Mouse (Mus musculus): Measurements from ENCODE around the gene Pum3. TPM values are rescaled to one million over a fixed set of nuclear protein-coding genes. Genes with fewer than 3 reads are reported as not detected.

Pum3 gene
- polyA plus RNA-seq, 1 experiment from 2014 or later: 47.8 TPM

- Histone ChIP-seq H3K4me1 (ENCODE audit: control insufficient read depth, insufficient read depth, low read length) (peaks cover 14% of the 10 kb centered on the region), H3K27me3 (ENCODE audit: control insufficient read depth, insufficient read depth, low read length) (no peaks in the 10 kb centered on the region), H3K9me3 (replicated peaks; ENCODE audit: control insufficient read depth, low read length) (no peaks in the 10 kb centered on the region), H3K4me2 (ENCODE audit: low read depth, low read length) (no peak overlapping the region), H3K9ac (ENCODE audit: low read length) (no peak overlapping the region), H3K36me3 (ENCODE audit: control insufficient read depth, insufficient read depth) (peaks cover 25% of the 10 kb centered on the region), H3K27ac (ENCODE audit: low read length) (no peak overlapping the region), H3K4me3 (ENCODE audit: low read length) (no peak overlapping the region)
- ATAC-seq (replicated peaks; ENCODE audit: extremely low read depth, insufficient read depth, low FRiP score): no peak
- WGBS: 77% methylated on average over 2 of the region's 2 CpGs
These were observed 1.8 kb downstream of the Pum3 start for GRCm38 (mm10) chr19:27427865-27428264.

- Histone ChIP-seq H3K9ac (ENCODE audit: low read length) (no peak overlapping the region), H3K27ac (ENCODE audit: low read length) (no peak overlapping the region), H3K27me3 (ENCODE audit: control insufficient read depth, insufficient read depth, low read length) (no peaks in the 10 kb centered on the region), H3K4me2 (ENCODE audit: low read depth, low read length) (no peak overlapping the region), H3K4me3 (ENCODE audit: low read length) (no peak overlapping the region), H3K9me3 (replicated peaks; ENCODE audit: control insufficient read depth, low read length) (no peaks in the 10 kb centered on the region), H3K36me3 (ENCODE audit: control insufficient read depth, insufficient read depth) (peaks cover 37% of the 10 kb centered on the region), H3K4me1 (ENCODE audit: control insufficient read depth, insufficient read depth, low read length) (peaks cover 14% of the 10 kb centered on the region)
- ATAC-seq (replicated peaks; ENCODE audit: extremely low read depth, insufficient read depth, low FRiP score): no peak
- WGBS: 69% methylated on average over 1 of the region's 1 CpGs
These were observed 3.2 kb downstream of the Pum3 start for GRCm38 (mm10) chr19:27426451-27426850.

- Histone ChIP-seq H3K4me2 (ENCODE audit: low read depth, low read length) (no peak overlapping the region), H3K27ac (ENCODE audit: low read length) (no peak overlapping the region), H3K36me3 (ENCODE audit: control insufficient read depth, insufficient read depth) (peaks cover 43% of the 10 kb centered on the region), H3K9me3 (replicated peaks; ENCODE audit: control insufficient read depth, low read length) (no peaks in the 10 kb centered on the region), H3K27me3 (ENCODE audit: control insufficient read depth, insufficient read depth, low read length) (no peaks in the 10 kb centered on the region), H3K9ac (ENCODE audit: low read length) (no peak overlapping the region), H3K4me1 (ENCODE audit: control insufficient read depth, insufficient read depth, low read length) (peaks cover 9% of the 10 kb centered on the region), H3K4me3 (ENCODE audit: low read length) (no peak overlapping the region)
- 66% methylated on average over 7 of the region's 7 CpGs for WGBS
- ATAC-seq (replicated peaks; ENCODE audit: extremely low read depth, insufficient read depth, low FRiP score): no peak
These were observed 4.0 kb downstream of the Pum3 start for GRCm38 (mm10) chr19:27425656-27426055.

- no peaks in the 10 kb centered on the region for H3K27me3 ChIP-seq (ENCODE audit: control insufficient read depth, insufficient read depth, low read length)
- no peak for ATAC-seq (replicated peaks; ENCODE audit: extremely low read depth, insufficient read depth, low FRiP score)
- no peak overlapping the region for H3K4me2 ChIP-seq (ENCODE audit: low read depth, low read length)
- no peak overlapping the region for H3K27ac ChIP-seq (ENCODE audit: low read length)
- H3K4me3 ChIP-seq (ENCODE audit: low read length): no peak overlapping the region
- 92% methylated on average over 4 of the region's 4 CpGs for WGBS
- peaks cover 48% of the 10 kb centered on the region for H3K36me3 ChIP-seq (ENCODE audit: control insufficient read depth, insufficient read depth)
- H3K9ac ChIP-seq (ENCODE audit: low read length): no peak overlapping the region
- H3K4me1 ChIP-seq (ENCODE audit: control insufficient read depth, insufficient read depth, low read length): no peaks in the 10 kb centered on the region
- H3K9me3 ChIP-seq (replicated peaks; ENCODE audit: control insufficient read depth, low read length): no peaks in the 10 kb centered on the region
These were observed 12.2 kb downstream of the Pum3 start for GRCm38 (mm10) chr19:27417375-27417774.

GRCm38 (mm10) chr19:27416569-27416968 lies 13.1 kb downstream of the Pum3 start:
- WGBS: 71% methylated on average over 11 of the region's 11 CpGs
- no peaks in the 10 kb centered on the region for H3K4me1 ChIP-seq (ENCODE audit: control insufficient read depth, insufficient read depth, low read length)
- no peak overlapping the region for H3K27ac ChIP-seq (ENCODE audit: low read length)
- no peaks in the 10 kb centered on the region for H3K9me3 ChIP-seq (replicated peaks; ENCODE audit: control insufficient read depth, low read length)
- H3K27me3 ChIP-seq (ENCODE audit: control insufficient read depth, insufficient read depth, low read length): no peaks in the 10 kb centered on the region
- peaks cover 43% of the 10 kb centered on the region for H3K36me3 ChIP-seq (ENCODE audit: control insufficient read depth, insufficient read depth)
- H3K4me3 ChIP-seq (ENCODE audit: low read length): no peak overlapping the region
- H3K9ac ChIP-seq (ENCODE audit: low read length): no peak overlapping the region
- ATAC-seq (replicated peaks; ENCODE audit: extremely low read depth, insufficient read depth, low FRiP score): no peak
- H3K4me2 ChIP-seq (ENCODE audit: low read depth, low read length): no peak overlapping the region

GRCm38 (mm10) chr19:27411340-27411739 lies 18.3 kb downstream of the Pum3 start:
- Histone ChIP-seq H3K36me3 (ENCODE audit: control insufficient read depth, insufficient read depth) (peaks cover 28% of the 10 kb centered on the region), H3K9ac (ENCODE audit: low read length) (no peak overlapping the region), H3K4me1 (ENCODE audit: control insufficient read depth, insufficient read depth, low read length) (peaks cover 12% of the 10 kb centered on the region), H3K4me3 (ENCODE audit: low read length) (no peak overlapping the region), H3K27me3 (ENCODE audit: control insufficient read depth, insufficient read depth, low read length) (no peaks in the 10 kb centered on the region), H3K27ac (ENCODE audit: low read length) (no peak overlapping the region), H3K9me3 (replicated peaks; ENCODE audit: control insufficient read depth, low read length) (no peaks in the 10 kb centered on the region), H3K4me2 (ENCODE audit: low read depth, low read length) (no peak overlapping the region)
- WGBS: 90% methylated on average over 4 of the region's 4 CpGs
- no peak for ATAC-seq (replicated peaks; ENCODE audit: extremely low read depth, insufficient read depth, low FRiP score)

GRCm38 (mm10) chr19:27410751-27411150 lies 18.9 kb downstream of the Pum3 start:
- Histone ChIP-seq H3K9me3 (replicated peaks; ENCODE audit: control insufficient read depth, low read length) (no peaks in the 10 kb centered on the region), H3K4me2 (ENCODE audit: low read depth, low read length) (no peak overlapping the region), H3K4me3 (ENCODE audit: low read length) (no peak overlapping the region), H3K27ac (ENCODE audit: low read length) (no peak overlapping the region), H3K4me1 (ENCODE audit: control insufficient read depth, insufficient read depth, low read length) (peaks cover 12% of the 10 kb centered on the region), H3K9ac (ENCODE audit: low read length) (no peak overlapping the region), H3K27me3 (ENCODE audit: control insufficient read depth, insufficient read depth, low read length) (no peaks in the 10 kb centered on the region), H3K36me3 (ENCODE audit: control insufficient read depth, insufficient read depth) (peaks cover 24% of the 10 kb centered on the region)
- no peak for ATAC-seq (replicated peaks; ENCODE audit: extremely low read depth, insufficient read depth, low FRiP score)
- WGBS: 55% methylated on average over 4 of the region's 4 CpGs

GRCm38 (mm10) chr19:27409782-27410181 lies 19.8 kb downstream of the Pum3 start:
- Histone ChIP-seq H3K27me3 (ENCODE audit: control insufficient read depth, insufficient read depth, low read length) (no peaks in the 10 kb centered on the region), H3K36me3 (ENCODE audit: control insufficient read depth, insufficient read depth) (peaks cover 16% of the 10 kb centered on the region), H3K4me1 (ENCODE audit: control insufficient read depth, insufficient read depth, low read length) (peaks cover 12% of the 10 kb centered on the region), H3K4me2 (ENCODE audit: low read depth, low read length) (no peak overlapping the region), H3K9ac (ENCODE audit: low read length) (no peak overlapping the region), H3K9me3 (replicated peaks; ENCODE audit: control insufficient read depth, low read length) (no peaks in the 10 kb centered on the region), H3K4me3 (ENCODE audit: low read length) (no peak overlapping the region), H3K27ac (ENCODE audit: low read length) (no peak overlapping the region)
- ATAC-seq (replicated peaks; ENCODE audit: extremely low read depth, insufficient read depth, low FRiP score): peak; percentile 80

- no peak overlapping the region for H3K27ac ChIP-seq (ENCODE audit: low read length)
- no peak overlapping the region for H3K9ac ChIP-seq (ENCODE audit: low read length)
- 93% methylated on average over 4 of the region's 4 CpGs for WGBS
- no peaks in the 10 kb centered on the region for H3K9me3 ChIP-seq (replicated peaks; ENCODE audit: control insufficient read depth, low read length)
- peaks cover 15% of the 10 kb centered on the region for H3K36me3 ChIP-seq (ENCODE audit: control insufficient read depth, insufficient read depth)
- H3K4me2 ChIP-seq (ENCODE audit: low read depth, low read length): no peak overlapping the region
- H3K4me1 ChIP-seq (ENCODE audit: control insufficient read depth, insufficient read depth, low read length): peaks cover 12% of the 10 kb centered on the region
- H3K27me3 ChIP-seq (ENCODE audit: control insufficient read depth, insufficient read depth, low read length): no peaks in the 10 kb centered on the region
- no peak overlapping the region for H3K4me3 ChIP-seq (ENCODE audit: low read length)
- no peak for ATAC-seq (replicated peaks; ENCODE audit: extremely low read depth, insufficient read depth, low FRiP score)
These were observed 20.4 kb downstream of the Pum3 start for GRCm38 (mm10) chr19:27409196-27409595.

- Histone ChIP-seq H3K9me3 (replicated peaks; ENCODE audit: control insufficient read depth, low read length) (no peaks in the 10 kb centered on the region), H3K4me3 (ENCODE audit: low read length) (no peak overlapping the region), H3K9ac (ENCODE audit: low read length) (no peak overlapping the region), H3K36me3 (ENCODE audit: control insufficient read depth, insufficient read depth) (peaks cover 39% of the 10 kb centered on the region), H3K4me1 (ENCODE audit: control insufficient read depth, insufficient read depth, low read length) (peaks cover 7% of the 10 kb centered on the region), H3K27me3 (ENCODE audit: control insufficient read depth, insufficient read depth, low read length) (no peaks in the 10 kb centered on the region), H3K4me2 (ENCODE audit: low read depth, low read length) (no peak overlapping the region), H3K27ac (ENCODE audit: low read length) (no peak overlapping the region)
- WGBS: 93% methylated on average over 9 of the region's 9 CpGs
- no peak for ATAC-seq (replicated peaks; ENCODE audit: extremely low read depth, insufficient read depth, low FRiP score)
These were observed 31.8 kb downstream of the Pum3 start for GRCm38 (mm10) chr19:27397797-27398196.
